Mouse (Mus musculus) heart, embryonic 12.5 days (tissue): ENCODE results near the gene Gm49373. TPM values are rescaled to one million over a fixed set of nuclear protein-coding genes. Genes with fewer than 3 reads are reported as not detected.

Experiments
- ATAC-seq: fragments of 200-750 bp; cut with Nextera tagmentation; 2 replicates; pipeline ENCODE4 v1.8.0; 2017; ENCODE audit warnings: moderate TSS enrichment, moderate library complexity; ENCODE audit not compliant: insufficient number of reproducible peaks, low FRiP score
- H3K27ac ChIP-seq: fragments of 300-500 bp; sonication (generic); 2 replicates; pipeline ENCODE4 v1.5.1; 2016; ENCODE audit warnings: mild to moderate bottlenecking, moderate library complexity; ENCODE audit not compliant: poor library complexity, severe bottlenecking
- H3K27me3 ChIP-seq: fragments of 300-500 bp; sonication (generic); replicated peaks from 2 replicates; pipeline ENCODE4 v1.6.1; 2016; ENCODE audit warnings: mild to moderate bottlenecking, moderate library complexity
- H3K36me3 ChIP-seq: fragments of 300-500 bp; sonication (generic); 2 replicates; pipeline ENCODE4 v1.6.1; 2016; ENCODE audit warnings: mild to moderate bottlenecking, moderate library complexity
- H3K4me1 ChIP-seq: fragments of 300-500 bp; sonication (generic); replicated peaks from 2 replicates; pipeline ENCODE4 v1.6.1; 2016; ENCODE audit warnings: mild to moderate bottlenecking
- H3K4me2 ChIP-seq: fragments of 300-500 bp; sonication (generic); 2 replicates; pipeline ENCODE4 v1.6.1; 2016; ENCODE audit warnings: mild to moderate bottlenecking, moderate library complexity
- H3K4me3 ChIP-seq: fragments of 300-500 bp; sonication (generic); 2 replicates; pipeline ENCODE4 v1.5.1; 2016; ENCODE audit warnings: mild to moderate bottlenecking
- H3K9ac ChIP-seq: fragments of 300-500 bp; sonication (generic); 2 replicates; pipeline ENCODE4 v1.6.1; 2016; ENCODE audit warnings: mild to moderate bottlenecking, moderate library complexity
- H3K9me3 ChIP-seq: fragments of 300-500 bp; sonication (generic); replicated peaks from 2 replicates; pipeline ENCODE4 v1.6.1; 2016; ENCODE audit warnings: mild to moderate bottlenecking, moderate library complexity
- WGBS: fragments of 180-500 bp; shearing (Covaris S2); methylation state at CpG from one replicate; pipeline ENCODE4 v1.1.7; 2016; 5-methylcytosine and 5-hydroxymethylcytosine counted together
- polyA plus RNA-seq: library from polyadenylated mRNA; unstranded; fragments of >200 nt; fragmentation: Nextera tagmentation; extraction: Ambion mirVana; gene quantifications from 2 replicates; pipeline ENCODE4 v1.2.1, GENCODE M21; 2016

Gene Gm49373
- polyA plus RNA-seq, 1 experiment from 2014 or later = 0.69 TPM

GRCm38 (mm10) chr9:21028560-21029110 is 44.3 kb downstream of the Gm49373 start:
- H3K4me3 ChIP-seq = no peak overlapping the region
- no peaks in the 10 kb centered on the region for H3K36me3 ChIP-seq
- H3K4me1 ChIP-seq = peaks cover 49% of the 10 kb centered on the region
- no peaks in the 10 kb centered on the region for H3K9me3 ChIP-seq
- no peak overlapping the region for H3K27ac ChIP-seq
- H3K27me3 ChIP-seq = peaks cover 69% of the 10 kb centered on the region
- 74% methylated on average over 6 of the region's 6 CpGs for WGBS
- H3K4me2 ChIP-seq = 0 out of 2 replicates have a peak overlapping the region, but pooled peaks have one; percentile 94
- no peak for ATAC-seq
- no peak overlapping the region for H3K9ac ChIP-seq

- H3K4me2 ChIP-seq = no peak overlapping the region
Measured at GRCm38 (mm10) chr9:21027774-21028290, 45.1 kb downstream of the Gm49373 start.

GRCm38 (mm10) chr9:21026849-21027248 is 46.0 kb downstream of the Gm49373 start:
- ATAC-seq = no peak
- 67% methylated on average over 12 of the region's 12 CpGs for WGBS
- H3K27me3 ChIP-seq = peaks cover 51% of the 10 kb centered on the region
- no peaks in the 10 kb centered on the region; the same call in 1 of the 2 replicates for H3K36me3 ChIP-seq
- no peak overlapping the region for H3K27ac ChIP-seq
- H3K9ac ChIP-seq = no peak overlapping the region
- H3K4me3 ChIP-seq = no peak overlapping the region
- no peaks in the 10 kb centered on the region for H3K9me3 ChIP-seq
- H3K4me1 ChIP-seq = peaks cover 31% of the 10 kb centered on the region
- no peak overlapping the region for H3K4me2 ChIP-seq

More at GRCm38 (mm10) chr9:21027774-21028290, 45.1 kb downstream of the Gm49373 start:
- 51% methylated on average over 8 of the region's 8 CpGs for WGBS
- no peak overlapping the region for H3K27ac ChIP-seq
- no peak overlapping the region for H3K9ac ChIP-seq
- ATAC-seq = no peak
- peaks cover 61% of the 10 kb centered on the region for H3K27me3 ChIP-seq
- H3K4me1 ChIP-seq = peaks cover 41% of the 10 kb centered on the region
- H3K9me3 ChIP-seq = no peaks in the 10 kb centered on the region
- H3K4me3 ChIP-seq = no peak overlapping the region
- no peaks in the 10 kb centered on the region for H3K36me3 ChIP-seq

- H3K27ac ChIP-seq = no peak overlapping the region
- H3K9ac ChIP-seq = no peak overlapping the region
- no peak for ATAC-seq
- H3K4me1 ChIP-seq = peaks cover 18% of the 10 kb centered on the region
- H3K36me3 ChIP-seq = no peaks in the 10 kb centered on the region; the same call in 1 of the 2 replicates
- no peak overlapping the region for H3K4me3 ChIP-seq
- peaks cover 52% of the 10 kb centered on the region for H3K27me3 ChIP-seq
- 67% methylated on average over 19 of the region's 19 CpGs for WGBS
- no peaks in the 10 kb centered on the region for H3K9me3 ChIP-seq
- H3K4me2 ChIP-seq = no peak overlapping the region
Measured at GRCm38 (mm10) chr9:21025258-21025810, 47.6 kb downstream of the Gm49373 start.

GRCm38 (mm10) chr9:21022726-21023125 is 50.2 kb downstream of the Gm49373 start:
- Histone ChIP-seq H3K27me3 (peaks cover 45% of the 10 kb centered on the region), H3K9me3 (no peaks in the 10 kb centered on the region), H3K27ac (no peak overlapping the region), H3K36me3 (no peaks in the 10 kb centered on the region; the same call in 1 of the 2 replicates), H3K4me3 (no peak overlapping the region), H3K9ac (no peak overlapping the region), H3K4me2 (no peak overlapping the region), H3K4me1 (0 out of 2 replicates have a peak, but pooled peaks cover 4% of the 10 kb centered on the region)
- WGBS = 69% methylated on average over 1 of the region's 1 CpGs
- ATAC-seq = no peak

GRCm38 (mm10) chr9:21022288-21022687 is 50.6 kb downstream of the Gm49373 start:
- 56% methylated on average over 6 of the region's 6 CpGs for WGBS
- Histone ChIP-seq H3K36me3 (no peaks in the 10 kb centered on the region; the same call in 1 of the 2 replicates), H3K4me2 (no peak overlapping the region), H3K27ac (no peak overlapping the region), H3K9ac (no peak overlapping the region), H3K4me1 (0 out of 2 replicates have a peak, but pooled peaks cover 4% of the 10 kb centered on the region), H3K27me3 (peaks cover 45% of the 10 kb centered on the region), H3K9me3 (no peaks in the 10 kb centered on the region), H3K4me3 (no peak overlapping the region)
- ATAC-seq = no peak

GRCm38 (mm10) chr9:21021363-21021762 is 51.5 kb downstream of the Gm49373 start:
- H3K4me3 ChIP-seq = no peak overlapping the region
- no peaks in the 10 kb centered on the region; the same call in 1 of the 2 replicates for H3K36me3 ChIP-seq
- no peaks in the 10 kb centered on the region for H3K9me3 ChIP-seq
- 0 out of 2 replicates have a peak, but pooled peaks cover 7% of the 10 kb centered on the region for H3K4me1 ChIP-seq
- H3K4me2 ChIP-seq = no peak overlapping the region
- no peak overlapping the region for H3K27ac ChIP-seq
- H3K27me3 ChIP-seq = peaks cover 45% of the 10 kb centered on the region
- no peak for ATAC-seq
- 75% methylated on average over 3 of the region's 3 CpGs for WGBS
- no peak overlapping the region for H3K9ac ChIP-seq

GRCm38 (mm10) chr9:21018600-21018999 is 54.3 kb downstream of the Gm49373 start:
- H3K4me1 ChIP-seq = peaks cover 23% of the 10 kb centered on the region
- H3K4me3 ChIP-seq = no peak overlapping the region
- 69% methylated on average over 2 of the region's 2 CpGs for WGBS
- no peaks in the 10 kb centered on the region for H3K9me3 ChIP-seq
- H3K4me2 ChIP-seq = no peak overlapping the region
- H3K27me3 ChIP-seq = peaks cover 61% of the 10 kb centered on the region
- H3K36me3 ChIP-seq = no peaks in the 10 kb centered on the region; the same call in 1 of the 2 replicates
- no peak for ATAC-seq
- H3K9ac ChIP-seq = no peak overlapping the region
- H3K27ac ChIP-seq = no peak overlapping the region

GRCm38 (mm10) chr9:21017177-21017575 is 55.7 kb downstream of the Gm49373 start:
- Histone ChIP-seq H3K9me3 (no peaks in the 10 kb centered on the region), H3K4me2 (peak overlapping the region; percentile 78), H3K4me1 (peaks cover 23% of the 10 kb centered on the region), H3K36me3 (no peaks in the 10 kb centered on the region; the same call in 1 of the 2 replicates), H3K27ac (no peak overlapping the region), H3K9ac (no peak overlapping the region), H3K4me3 (0 out of 2 replicates have a peak overlapping the region, but pooled peaks have one; percentile 10), H3K27me3 (peaks cover 61% of the 10 kb centered on the region)
- no peak for ATAC-seq
- 29% methylated on average over 4 of the region's 4 CpGs for WGBS

GRCm38 (mm10) chr9:21016331-21017176 is 56.3 kb downstream of the Gm49373 start:
- H3K27me3 ChIP-seq = peaks cover 61% of the 10 kb centered on the region
- no peak overlapping the region; the same call in 1 of the 2 replicates for H3K9ac ChIP-seq
- H3K36me3 ChIP-seq = no peaks in the 10 kb centered on the region
- no peaks in the 10 kb centered on the region for H3K9me3 ChIP-seq
- ATAC-seq = no peak
- peaks cover 23% of the 10 kb centered on the region for H3K4me1 ChIP-seq
- H3K4me3 ChIP-seq = peak overlapping the region; percentile 50
- peak overlapping the region; percentile 78 for H3K4me2 ChIP-seq
- 4% methylated on average over 17 of the region's 17 CpGs for WGBS
- no peak overlapping the region for H3K27ac ChIP-seq
